Mouse (Mus musculus) CD8-positive naive resting alpha-beta T cell, adult 2 months (primary cell): ENCODE results near the gene Tgds.
"Not testable (repeated sequence)": the region's sequence is repeated elsewhere in the genome, so short reads cannot be mapped to it uniquely, and the experiment has no call there.

Experiments used
- DNase-seq, 2 experiments: peaks; one replicate each; pipeline ENCODE4 v3.0.0; 2022; ENCODE audit warnings: low read depth in 2 of 2, low spot score in 2 of 2

Gene Tgds

GRCm38 (mm10) chr14:118136744-118137452 lies 4.3 kb upstream of the Tgds start, which contains the start of gene Gpr180:
TSS of gene Gpr180 (plus strand) at chr14:118137158.
- peak; percentile 86 to 88 for DNase-seq

DNA sequence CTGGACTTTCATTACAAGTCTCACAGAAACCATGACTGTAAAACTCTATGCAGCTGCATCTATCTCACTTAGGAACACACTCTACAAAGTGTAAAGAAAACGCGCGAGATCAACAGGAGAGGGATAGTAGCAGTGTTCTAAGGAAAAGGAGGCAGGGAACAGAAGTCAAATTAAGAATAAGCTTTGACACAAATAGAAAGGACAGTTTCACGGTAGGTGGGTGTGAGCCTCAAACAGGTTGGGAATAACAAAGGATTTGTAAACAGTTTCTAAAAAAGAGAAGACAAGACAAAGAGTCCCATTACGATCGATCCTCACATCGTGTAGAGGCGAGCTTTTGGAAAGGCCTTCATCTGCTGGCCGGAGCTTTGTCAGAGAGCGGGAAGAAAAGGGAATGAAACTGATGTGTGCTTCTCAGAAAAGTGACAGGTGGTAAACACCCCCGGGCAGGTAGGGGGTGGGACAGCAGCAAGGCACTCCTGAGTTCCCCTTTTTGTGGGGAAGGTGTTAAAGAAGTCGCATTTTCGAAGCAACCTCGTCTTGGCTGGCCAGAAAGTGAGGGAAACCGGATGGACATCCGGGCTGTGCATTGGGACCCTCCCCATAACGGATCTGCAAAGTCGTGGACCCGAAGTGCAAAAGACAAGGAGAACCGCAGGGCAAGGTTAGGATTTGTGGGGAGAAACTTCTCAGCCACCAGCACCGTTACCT lies 469 bp downstream of the Tgds start:
- DNase-seq: no peak

GRCm38 (mm10) chr14:118131472-118131871 lies 1.1 kb downstream of the Tgds start:
- DNase-seq: no peak

GRCm38 (mm10) chr14:118126301-118126700 lies 6.3 kb downstream of the Tgds start:
- no peak for DNase-seq

DNA sequence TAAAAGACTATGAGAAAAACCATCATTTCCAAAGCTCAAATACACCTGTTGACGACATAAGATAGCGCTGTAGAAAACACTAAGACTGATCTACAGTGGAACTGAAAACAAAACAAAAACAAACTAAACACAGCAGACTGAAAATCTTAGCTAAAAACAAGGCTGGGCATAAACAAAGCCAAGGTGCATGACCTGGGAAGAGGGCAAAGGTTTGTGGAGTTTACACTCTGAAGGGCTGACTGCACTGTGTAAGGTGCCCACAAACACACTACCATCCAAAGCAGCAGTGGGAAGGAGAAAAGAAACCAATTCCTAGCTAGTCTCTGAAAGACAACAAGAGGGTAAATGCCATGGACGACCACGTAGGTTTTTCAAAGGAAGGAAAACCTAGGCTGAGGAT lies 7.8 kb downstream of the Tgds start:
- no peak for DNase-seq

GRCm38 (mm10) chr14:118124129-118124528 lies 8.4 kb downstream of the Tgds start:
- DNase-seq: no peak

DNA sequence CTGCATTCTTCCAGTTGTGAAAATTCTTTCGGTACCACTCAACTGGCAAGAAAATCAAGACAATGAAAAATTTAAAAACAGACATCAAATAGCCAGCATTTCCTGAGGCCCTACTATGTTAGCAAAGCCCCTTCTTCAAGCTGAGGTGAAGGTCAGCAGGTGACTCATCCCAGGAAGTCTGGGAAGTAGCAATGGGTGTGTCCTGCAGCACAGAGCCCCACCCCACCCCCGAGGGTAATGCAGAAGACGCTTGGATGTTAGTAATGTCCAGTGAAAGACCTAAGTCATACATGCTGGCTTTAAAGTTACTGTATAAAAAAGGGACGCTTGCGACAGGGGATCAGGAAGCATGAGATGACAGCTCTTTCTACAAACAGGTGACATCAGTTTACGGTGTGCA lies 19.4 kb downstream of the Tgds start:
- DNase-seq: no peak

DNA sequence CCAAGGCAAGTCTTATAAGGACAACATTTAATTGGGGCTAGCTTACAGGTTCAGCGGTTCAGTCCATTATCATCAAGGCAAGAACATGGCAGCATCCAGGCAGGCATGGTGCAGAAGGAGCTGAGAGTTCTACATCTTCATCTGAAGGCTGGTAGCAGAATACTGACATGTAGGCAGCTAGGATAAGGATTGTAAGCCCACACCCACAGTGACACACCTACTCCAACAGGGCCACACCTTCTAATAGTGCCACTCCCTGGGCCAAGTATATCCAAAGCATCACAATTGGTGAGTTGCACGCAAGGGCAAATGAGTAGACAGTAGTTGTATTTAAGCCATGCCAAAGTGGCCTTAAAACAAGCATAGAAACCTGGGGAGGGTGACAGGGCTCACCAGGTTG lies 25.1 kb downstream of the Tgds start:
- DNase-seq: not testable (repeated sequence)

DNA sequence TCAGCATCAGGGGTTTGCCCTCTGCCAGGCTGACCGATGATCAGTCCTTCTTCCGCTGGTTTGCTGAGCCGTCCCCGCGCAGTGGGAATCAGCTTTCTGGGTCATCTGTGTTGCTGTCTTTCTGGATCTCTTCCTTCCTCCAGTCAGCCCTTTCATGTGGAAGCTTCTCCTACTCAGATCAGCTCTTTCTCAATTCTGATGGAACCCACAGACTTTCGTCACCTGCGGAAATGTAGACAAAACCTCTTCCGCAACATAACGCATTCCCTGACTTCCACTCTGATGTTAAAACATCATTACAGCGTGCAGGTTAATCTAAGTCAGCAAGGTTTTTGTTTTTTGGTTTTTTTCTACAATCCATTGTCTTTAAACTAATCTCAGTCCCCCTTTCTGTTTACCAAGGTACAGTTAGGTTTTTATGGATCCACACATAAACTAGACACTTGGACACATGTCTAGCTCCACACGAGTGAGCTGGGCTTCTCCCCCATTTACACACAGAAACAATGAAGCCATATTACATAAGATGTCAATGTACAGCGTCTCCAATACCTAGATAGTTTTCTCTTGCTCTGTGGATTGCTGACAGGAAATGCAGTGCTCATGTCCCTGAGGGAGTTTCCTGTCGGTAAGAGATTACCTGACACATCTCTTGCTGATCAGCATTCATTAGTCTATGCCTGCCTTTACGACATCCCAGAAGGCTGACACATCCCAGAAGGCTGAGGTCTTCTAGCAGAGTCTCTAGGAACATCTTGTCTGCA lies 31.1 kb downstream of the Tgds start:
- no peak for DNase-seq

DNA sequence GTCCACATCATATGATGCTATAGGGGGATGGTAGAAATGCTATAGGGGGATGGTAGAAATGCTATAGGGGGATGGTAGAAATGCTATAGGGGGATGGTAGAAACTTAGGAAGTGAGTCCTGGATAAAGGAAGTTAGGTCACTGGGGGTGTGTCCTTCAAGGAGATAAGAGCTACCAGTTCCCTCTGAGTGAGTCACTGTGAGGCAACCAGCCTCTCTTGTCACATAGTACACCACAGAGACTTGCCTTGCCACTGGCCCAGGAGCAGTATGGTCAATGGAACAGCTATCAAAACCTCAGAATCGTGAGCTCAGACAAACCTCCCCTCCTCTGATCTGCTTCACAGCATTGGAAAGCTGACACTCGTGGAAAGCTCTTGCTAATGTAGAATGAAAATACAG lies 34.3 kb downstream of the Tgds start:
- no peak for DNase-seq

- DNase-seq: no peak
Measured at GRCm38 (mm10) chr14:118089806-118090392, 42.7 kb downstream of the Tgds start.

GRCm38 (mm10) chr14:118089215-118089805 lies 43.2 kb downstream of the Tgds start:
- peak; percentile 88 to 92 for DNase-seq

DNA sequence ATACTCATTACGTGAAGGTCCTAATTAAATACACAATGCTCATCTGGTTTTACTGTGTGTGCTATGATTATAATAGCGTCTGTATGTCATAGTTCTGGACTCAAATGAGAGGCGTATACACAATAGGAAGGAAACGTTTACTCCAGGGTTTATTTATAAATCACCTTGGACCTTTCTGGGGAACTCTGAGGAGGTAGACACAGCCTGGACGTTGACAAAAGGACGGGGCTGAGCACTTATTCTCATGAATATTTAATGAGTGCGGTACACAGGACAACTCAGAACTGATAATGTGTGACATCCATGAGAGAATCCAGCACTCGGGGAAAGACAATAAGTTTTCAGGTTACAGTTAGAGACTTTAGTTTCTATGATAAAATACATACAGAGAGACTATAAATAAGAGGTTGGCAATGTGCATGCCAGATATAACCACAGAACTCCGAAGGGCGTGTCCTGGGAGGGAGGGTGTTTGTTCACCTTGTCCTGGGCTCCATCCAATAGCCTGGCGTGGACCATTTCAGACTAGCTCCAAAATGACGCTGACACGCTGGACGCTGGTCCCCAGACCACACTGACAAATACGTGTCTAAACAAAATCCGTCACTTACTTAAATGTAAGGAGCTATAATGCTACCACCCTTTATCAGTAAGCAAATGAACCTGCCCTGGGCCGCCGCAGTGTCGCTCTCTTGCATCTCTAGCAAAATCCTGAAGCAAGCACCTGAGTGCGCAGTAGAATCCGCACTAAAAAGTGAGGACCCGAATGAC lies 43.9 kb downstream of the Tgds start:
- DNase-seq: no peak

DNA sequence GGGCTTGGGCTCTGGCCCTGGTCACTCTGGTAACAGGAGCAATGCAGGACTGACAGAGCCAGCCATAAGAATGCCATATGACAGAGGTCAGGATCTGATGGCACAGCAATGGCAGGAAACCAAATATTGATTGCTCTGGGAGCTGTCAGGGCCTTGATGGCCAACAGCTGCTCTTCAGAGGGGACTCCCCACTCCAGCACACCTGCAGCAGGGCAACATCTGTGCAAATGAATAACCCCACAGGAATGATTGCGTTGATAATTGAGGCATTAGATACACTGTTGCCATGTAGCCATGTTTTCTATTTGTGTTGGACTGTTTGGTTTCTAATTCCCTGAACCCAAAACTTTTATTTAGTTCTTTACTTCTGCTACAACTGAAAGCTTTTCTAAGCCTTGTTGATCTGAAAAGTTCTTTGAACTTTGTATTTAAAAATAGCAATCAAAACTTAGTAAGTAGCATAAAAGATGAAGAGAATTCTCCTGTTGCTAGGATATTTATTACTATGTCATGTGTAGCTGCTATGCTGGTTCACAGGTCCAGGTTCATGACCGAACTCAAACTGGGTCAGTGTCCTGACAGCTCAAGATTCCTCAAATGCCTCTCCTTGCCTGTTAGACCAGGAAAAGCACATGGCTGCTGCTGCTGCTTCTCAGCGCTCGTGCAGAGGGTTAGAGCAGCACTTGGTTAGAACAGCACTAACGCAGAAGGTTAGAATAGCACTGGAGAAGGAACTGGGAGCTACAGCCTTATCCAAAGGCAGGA lies 46.1 kb downstream of the Tgds start:
- DNase-seq: no peak

DNA sequence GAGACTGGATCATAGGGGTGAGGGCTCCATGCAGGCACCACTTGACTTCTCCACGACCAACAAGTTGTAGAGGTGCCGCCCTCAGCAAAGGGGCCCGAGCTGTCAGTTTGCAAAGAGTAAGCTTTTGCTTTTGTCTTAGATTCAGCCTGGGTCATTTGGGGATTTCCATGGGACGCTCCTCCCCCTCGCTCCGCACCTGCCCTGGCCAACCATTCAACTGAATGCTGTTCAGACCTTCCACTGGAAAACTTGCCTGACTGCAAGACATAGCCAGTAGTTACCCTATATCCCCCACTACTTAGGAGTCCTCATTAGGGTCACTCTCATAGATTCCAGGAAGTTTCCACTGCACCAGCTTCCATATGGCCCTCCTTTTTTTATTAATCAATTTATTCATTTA lies 48.7 kb downstream of the Tgds start:
- DNase-seq: no peak

GRCm38 (mm10) chr14:118080606-118081005 lies 51.9 kb downstream of the Tgds start:
- no peak for DNase-seq

GRCm38 (mm10) chr14:118070100-118070499 lies 62.5 kb downstream of the Tgds start:
- no peak for DNase-seq

GRCm38 (mm10) chr14:118069439-118070079 lies 63.0 kb downstream of the Tgds start:
- no peak for DNase-seq
